8 mouse cellular contexts compared by ENCODE assay signal in the genomic region with DNA sequence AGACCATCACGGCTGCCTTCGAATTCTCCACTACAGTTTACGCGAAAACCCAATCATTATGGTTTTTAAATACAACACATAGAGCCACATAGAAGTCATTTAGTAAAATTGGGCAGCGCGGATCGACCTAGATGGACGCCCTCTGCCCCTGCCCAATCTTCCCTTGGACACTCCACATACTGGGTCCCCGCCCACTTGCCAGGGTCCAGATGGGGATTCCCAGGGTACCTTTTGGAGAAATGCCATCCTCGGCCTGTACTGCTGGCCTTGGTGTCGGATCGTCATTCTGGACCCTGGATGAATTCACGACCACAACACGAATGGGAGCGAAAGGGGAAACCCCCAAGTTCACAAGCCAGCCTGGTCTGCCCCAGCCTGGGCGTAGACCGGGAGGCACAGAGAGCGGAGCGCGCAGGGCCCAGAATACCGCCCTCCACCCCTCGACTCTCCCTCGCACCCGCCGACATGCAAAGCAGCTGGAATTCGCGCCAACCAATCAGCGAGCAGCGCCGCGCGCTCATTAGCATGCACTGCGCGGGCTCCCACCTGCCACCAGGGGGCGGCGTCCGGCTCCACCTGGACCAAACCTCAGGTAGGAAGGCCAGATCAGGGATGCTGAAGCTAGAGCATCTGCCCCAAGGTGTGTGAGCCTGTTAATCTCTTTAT. TPM values are rescaled to one million over a fixed set of nuclear protein-coding genes. Genes with fewer than 3 reads are reported as not detected.
A peak's percentile ranks its signal among the peaks of the same experiment; 100 is the strongest.
DNase-seq lines count a peak whose midpoint lies in the region; ATAC-seq lines count a peak whose summit lies in the region.

A gene (minus strand): TSS at position 420 of the 666 bp plus-strand sequence.

- no peaks in the 10 kb centered on the region for H3K9me3 ChIP-seq in forebrain, embryonic 15.5 days
- no peaks in the 10 kb centered on the region for H3K9me3 ChIP-seq in liver, embryonic 16.5 days (replicated peaks; ENCODE audit: control insufficient read depth, low read length)
- H3K9me3 ChIP-seq in neural tube, embryonic 13.5 days = no peaks in the 10 kb centered on the region

- peak within 1 kb of the TSS; percentile 47 for H3K4me3 ChIP-seq in forebrain, embryonic 15.5 days
- peak within 1 kb of the TSS; percentile 37 for H3K4me3 ChIP-seq in liver, embryonic 16.5 days (ENCODE audit: low read depth, low read length)
- peak within 1 kb of the TSS; percentile 50 for H3K4me3 ChIP-seq in neural tube, embryonic 13.5 days

- intact Hi-C loops in heart, postnatal 14 days (cut with DNase I) = no loop called here

- peak; percentile 97 for ATAC-seq in forebrain, embryonic 15.5 days (replicated peaks)
- peak; percentile 98 for ATAC-seq in liver, embryonic 16.5 days (ENCODE audit: low read depth)
- ATAC-seq in neural tube, embryonic 13.5 days (ENCODE audit: low read depth) = peak; percentile 95

- H3K9ac ChIP-seq in forebrain, embryonic 15.5 days (replicated peaks) = peak within 1 kb of the TSS; percentile 57
- H3K9ac ChIP-seq in liver, embryonic 16.5 days (ENCODE audit: low read depth, low read length) = no peak within 1 kb of the TSS
- peak within 1 kb of the TSS; percentile 73 for H3K9ac ChIP-seq in neural tube, embryonic 13.5 days

- WGBS in forebrain, embryonic 15.5 days = 4% methylated on average over 37 of the region's 37 CpGs
- 5% methylated on average over 37 of the region's 37 CpGs for WGBS in large intestine, adult 2 months
- 7% methylated on average over 37 of the region's 37 CpGs for WGBS in liver, embryonic 16.5 days (ENCODE audit: insufficient replicate concordance)
- WGBS in neural tube, embryonic 13.5 days = 3% methylated on average over 37 of the region's 37 CpGs

- H3K4me1 ChIP-seq in forebrain, embryonic 15.5 days = peaks cover 7% of the 10 kb centered on the region; the same call in 1 of the 2 replicates
- peaks cover 4% of the 10 kb centered on the region; the same call in 1 of the 2 replicates for H3K4me1 ChIP-seq in liver, embryonic 16.5 days (ENCODE audit: control insufficient read depth, low read depth, low read length)
- peaks cover 13% of the 10 kb centered on the region for H3K4me1 ChIP-seq in neural tube, embryonic 13.5 days (replicated peaks)

- DNase-seq in ES-CJ7 (ENCODE audit: low read depth, low spot score) = peak; percentile 93
- peak; percentile 94 to 96 for DNase-seq in cerebellum, adult 18-20 months
- peak; percentile 90 to 92 for DNase-seq in heart, postnatal 14 days
- peak; percentile 64 for DNase-seq in large intestine, adult 2 months (ENCODE audit: low read depth, low spot score)
- peak; percentile 79 for DNase-seq in telencephalon, adult 2 months (ENCODE audit: low read depth, low spot score)

- H3K27me3 ChIP-seq in forebrain, embryonic 15.5 days = no peaks in the 10 kb centered on the region
- peaks cover 4% of the 10 kb centered on the region for H3K27me3 ChIP-seq in liver, embryonic 16.5 days (ENCODE audit: control insufficient read depth, insufficient read depth, low read depth, low read length)
- H3K27me3 ChIP-seq in neural tube, embryonic 13.5 days = peaks cover 12% of the 10 kb centered on the region; the same call in 1 of the 2 replicates

- H3K36me3 ChIP-seq in forebrain, embryonic 15.5 days = no peaks in the 10 kb centered on the region
- H3K36me3 ChIP-seq in liver, embryonic 16.5 days (ENCODE audit: control insufficient read depth, insufficient read depth) = no peaks in the 10 kb centered on the region
- H3K36me3 ChIP-seq in neural tube, embryonic 13.5 days = no peaks in the 10 kb centered on the region

- H3K27ac ChIP-seq in forebrain, embryonic 15.5 days (replicated peaks) = no peak within 1 kb of the TSS
- H3K27ac ChIP-seq in liver, embryonic 16.5 days (ENCODE audit: low read length) = no peak within 1 kb of the TSS
- no peak within 1 kb of the TSS for H3K27ac ChIP-seq in neural tube, embryonic 13.5 days (replicated peaks)

- peak within 1 kb of the TSS; percentile 80 for H3K4me2 ChIP-seq in forebrain, embryonic 15.5 days (replicated peaks)
- peak within 1 kb of the TSS; percentile 57 for H3K4me2 ChIP-seq in liver, embryonic 16.5 days (ENCODE audit: low read depth, low read length)
- peak within 1 kb of the TSS; percentile 81 for H3K4me2 ChIP-seq in neural tube, embryonic 13.5 days

RNA-seq across cellular contexts. Expression of the gene that starts here (rescaled TPM):
- polyA plus RNA-seq in forebrain, embryonic 15.5 days (2015; fragmentation: Nextera tagmentation; extraction: Ambion mirVana) = 5.4 and 6.5 TPM in 2 replicates
- under 1 TPM; 0.39 to 0.41 TPM for total RNA-seq in heart, postnatal 14 days (2021)
- 2.0 and 3.3 TPM in 2 replicates for polyA plus RNA-seq in large intestine, adult 2 months (2012; rRNA removed)
- polyA plus RNA-seq in liver, embryonic 16.5 days (2015; fragmentation: Nextera tagmentation; extraction: Ambion mirVana) = 0.02 and 0.13 TPM in 2 replicates
- polyA plus RNA-seq in neural tube, embryonic 13.5 days (2015; fragmentation: Nextera tagmentation; extraction: Ambion mirVana) = 4.4 and 4.7 TPM in 2 replicates

Comparison
In these comparisons a context has a peak if more than half of its experiments do, and no peak if none do; other contexts are left out.
1. Peak in DNase-seq in heart, postnatal 14 days; RNA of the gene not detected or under 1 TPM.
2. Peak in ATAC-seq, H3K4me3 ChIP-seq and H3K4me2 ChIP-seq in liver, embryonic 16.5 days; RNA of the gene not detected or under 1 TPM.